Mouse (Mus musculus): ENCODE measurements at regions not wholly inside any gene's neighbourhood (a gene's known extent, or its start where the extent isn't known, plus 50 kb on each side); places are given as distances from the start of the nearest gene placed in this dataset.

- H3K36me3 ChIP-seq (ENCODE audit: control insufficient read depth, insufficient read depth) = no peaks in the 10 kb centered on the region
- H3K4me3 ChIP-seq = no peak overlapping the region
- H3K79me2 ChIP-seq (ENCODE audit: control insufficient read depth, insufficient read depth) = no peaks in the 10 kb centered on the region
- TF ChIP-seq USF1 (IDR thresholded peaks at IDR 0.05; ENCODE audit: low read depth) (no peak), MYOD1 (IDR thresholded peaks at IDR 0.05; ENCODE audit: control insufficient read depth in 1 of 3, insufficient read length in 2 of 3, low read depth in 2 of 3) (no peak), TCF12 (IDR thresholded peaks at IDR 0.05; ENCODE audit: insufficient read depth, poor library complexity, severe bottlenecking) (no peak), REST (IDR thresholded peaks at IDR 0.05; ENCODE audit: insufficient read depth, insufficient read length) (no peak), SRF (IDR thresholded peaks at IDR 0.05; ENCODE audit: control insufficient read depth, insufficient read length, low read depth) (no peak), CEBPB (IDR thresholded peaks at IDR 0.05; ENCODE audit: insufficient read depth, poor library complexity, severe bottlenecking) (no peak), POLR2A (IDR thresholded peaks at IDR 0.05; ENCODE audit: insufficient read length, low read depth) (no peak)
- peaks cover 18% of the 10 kb centered on the region for H3K27me3 ChIP-seq (ENCODE audit: control insufficient read depth, insufficient read depth, insufficient read length)
- no peak overlapping the region for H3ac ChIP-seq (ENCODE audit: control insufficient read depth, insufficient read length)
- H3K4me2 ChIP-seq (ENCODE audit: low read depth) = no peak overlapping the region
Measured at GRCm38 (mm10) chr6:100023434-100024095, 263.7 kb downstream of the Rybp start.

- H3K79me2 ChIP-seq (ENCODE audit: control insufficient read depth, insufficient read depth) = no peaks in the 10 kb centered on the region
- no peak overlapping the region for H3ac ChIP-seq (ENCODE audit: control insufficient read depth, insufficient read length)
- H3K4me2 ChIP-seq (ENCODE audit: low read depth) = no peak overlapping the region
- TF ChIP-seq MYOD1 (IDR thresholded peaks at IDR 0.05; ENCODE audit: control insufficient read depth in 1 of 3, insufficient read length in 2 of 3, low read depth in 2 of 3) (no peak), REST (IDR thresholded peaks at IDR 0.05; ENCODE audit: insufficient read depth, insufficient read length) (no peak), TCF3 (IDR thresholded peaks at IDR 0.05; ENCODE audit: insufficient read length, low read depth) (no peak), E2F4 (IDR thresholded peaks at IDR 0.05; ENCODE audit: insufficient read depth) (no peak), MYOG (IDR thresholded peaks at IDR 0.05; ENCODE audit: control insufficient read depth in 1 of 3, insufficient read depth in 1 of 3, insufficient read length in 2 of 3, low read depth in 2 of 3) (no peak), POLR2AphosphoS2 (IDR thresholded peaks at IDR 0.05; ENCODE audit: insufficient read length, low read depth) (no peak), MAX (IDR thresholded peaks at IDR 0.05; ENCODE audit: low read depth) (no peak), POLR2A (IDR thresholded peaks at IDR 0.05; ENCODE audit: insufficient read length, low read depth) (no peak), TCF12 (IDR thresholded peaks at IDR 0.05; ENCODE audit: insufficient read depth, poor library complexity, severe bottlenecking) (no peak), USF1 (IDR thresholded peaks at IDR 0.05; ENCODE audit: low read depth) (no peak)
- peaks cover 24% of the 10 kb centered on the region for H3K27me3 ChIP-seq (ENCODE audit: control insufficient read depth, insufficient read depth, insufficient read length)
- no peaks in the 10 kb centered on the region for H3K36me3 ChIP-seq (ENCODE audit: control insufficient read depth, insufficient read depth)
- H3K4me3 ChIP-seq = no peak overlapping the region
Measured at GRCm38 (mm10) chr6:100019016-100019415, 268.3 kb downstream of the Rybp start.

- Histone ChIP-seq H3K79me2 (ENCODE audit: control insufficient read depth, insufficient read depth) (no peaks in the 10 kb centered on the region), H3K4me2 (ENCODE audit: low read depth) (no peak overlapping the region)
Measured at GRCm38 (mm10) chr6:100013949-100014348, 273.3 kb downstream of the Rybp start.

DNA sequence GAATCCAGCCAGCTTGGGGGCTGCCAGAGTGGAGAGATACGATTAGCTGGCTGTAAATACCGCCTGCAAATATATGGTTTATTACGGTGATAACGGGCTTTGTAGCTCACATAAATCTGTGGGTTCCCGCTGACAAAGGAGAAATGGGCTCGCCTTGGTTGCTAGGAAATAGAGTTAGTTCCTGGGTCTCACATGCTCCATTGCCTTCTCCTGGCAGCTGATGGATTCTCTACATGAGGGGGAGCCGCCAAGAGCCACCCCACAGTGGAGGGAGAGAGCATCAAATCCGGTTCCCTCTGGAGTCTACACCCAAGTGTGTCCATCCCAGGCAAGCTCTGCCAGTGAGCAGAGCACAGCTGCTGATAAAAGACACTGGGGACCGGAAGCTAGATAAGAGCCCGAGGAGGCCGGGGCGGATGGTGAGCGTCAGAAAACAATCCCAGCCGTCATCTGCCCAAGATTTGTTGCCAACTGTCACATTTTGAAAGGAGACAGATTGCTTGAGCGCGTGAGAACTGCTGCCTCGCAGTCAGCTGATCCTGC, 275.7 kb downstream of the Rybp start:
- Histone ChIP-seq H3K79me2 (ENCODE audit: control insufficient read depth, insufficient read depth) (no peaks in the 10 kb centered on the region), H3K4me2 (ENCODE audit: low read depth) (no peak overlapping the region), H3K27me3 (ENCODE audit: control insufficient read depth, insufficient read depth, insufficient read length) (peaks cover 51% of the 10 kb centered on the region), H3K36me3 (ENCODE audit: control insufficient read depth, insufficient read depth) (no peaks in the 10 kb centered on the region), H3ac (ENCODE audit: control insufficient read depth, insufficient read length) (no peak overlapping the region), H3K4me3 (no peak overlapping the region)
- TF ChIP-seq TCF12 (IDR thresholded peaks at IDR 0.05; ENCODE audit: insufficient read depth, poor library complexity, severe bottlenecking) (no peak), POLR2A (IDR thresholded peaks at IDR 0.05; ENCODE audit: insufficient read length, low read depth) (no peak), SRF (IDR thresholded peaks at IDR 0.05; ENCODE audit: control insufficient read depth, insufficient read length, low read depth) (no peak), MYOG (IDR thresholded peaks at IDR 0.05; ENCODE audit: control insufficient read depth in 1 of 3, insufficient read depth in 1 of 3, insufficient read length in 2 of 3, low read depth in 2 of 3) (no peak), TCF3 (IDR thresholded peaks at IDR 0.05; ENCODE audit: insufficient read length, low read depth) (no peak), MAX (IDR thresholded peaks at IDR 0.05; ENCODE audit: low read depth) (no peak), USF1 (IDR thresholded peaks at IDR 0.05; ENCODE audit: low read depth) (no peak), CEBPB (IDR thresholded peaks at IDR 0.05; ENCODE audit: insufficient read depth, poor library complexity, severe bottlenecking) (no peak), POLR2AphosphoS2 (IDR thresholded peaks at IDR 0.05; ENCODE audit: insufficient read length, low read depth) (no peak), E2F4 (IDR thresholded peaks at IDR 0.05; ENCODE audit: insufficient read depth) (no peak), REST (IDR thresholded peaks at IDR 0.05; ENCODE audit: insufficient read depth, insufficient read length) (no peak), MYOD1 (IDR thresholded peaks at IDR 0.05; ENCODE audit: control insufficient read depth in 1 of 3, insufficient read length in 2 of 3, low read depth in 2 of 3) (no peak)

More at GRCm38 (mm10) chr6:100013949-100014348, 273.3 kb downstream of the Rybp start:
- peaks cover 44% of the 10 kb centered on the region for H3K27me3 ChIP-seq (ENCODE audit: control insufficient read depth, insufficient read depth, insufficient read length)
- TF ChIP-seq MYOD1 (IDR thresholded peaks at IDR 0.05; ENCODE audit: control insufficient read depth in 1 of 3, insufficient read length in 2 of 3, low read depth in 2 of 3) = no peak
- no peak for TF ChIP-seq POLR2A (IDR thresholded peaks at IDR 0.05; ENCODE audit: insufficient read length, low read depth)
- TF ChIP-seq TCF12 (IDR thresholded peaks at IDR 0.05; ENCODE audit: insufficient read depth, poor library complexity, severe bottlenecking) = no peak
- TF ChIP-seq POLR2AphosphoS2 (IDR thresholded peaks at IDR 0.05; ENCODE audit: insufficient read length, low read depth) = no peak
- TF ChIP-seq E2F4 (IDR thresholded peaks at IDR 0.05; ENCODE audit: insufficient read depth) = no peak
- no peak for TF ChIP-seq MAX (IDR thresholded peaks at IDR 0.05; ENCODE audit: low read depth)
- TF ChIP-seq SRF (IDR thresholded peaks at IDR 0.05; ENCODE audit: control insufficient read depth, insufficient read length, low read depth) = no peak
- no peak for TF ChIP-seq CEBPB (IDR thresholded peaks at IDR 0.05; ENCODE audit: insufficient read depth, poor library complexity, severe bottlenecking)
- no peak for TF ChIP-seq MYOG (IDR thresholded peaks at IDR 0.05; ENCODE audit: control insufficient read depth in 1 of 3, insufficient read depth in 1 of 3, insufficient read length in 2 of 3, low read depth in 2 of 3)
- TF ChIP-seq REST (IDR thresholded peaks at IDR 0.05; ENCODE audit: insufficient read depth, insufficient read length) = no peak
- TF ChIP-seq TCF3 (IDR thresholded peaks at IDR 0.05; ENCODE audit: insufficient read length, low read depth) = no peak
- TF ChIP-seq USF1 (IDR thresholded peaks at IDR 0.05; ENCODE audit: low read depth) = no peak
- no peak overlapping the region for H3ac ChIP-seq (ENCODE audit: control insufficient read depth, insufficient read length)
- no peaks in the 10 kb centered on the region for H3K36me3 ChIP-seq (ENCODE audit: control insufficient read depth, insufficient read depth)
- H3K4me3 ChIP-seq = no peak overlapping the region
